Mouse (Mus musculus) urinary bladder, postnatal 36 days (tissue): Measurements from ENCODE around the gene Def6.
"Not testable (repeated sequence)": the region's sequence is repeated elsewhere in the genome, so short reads cannot be mapped to it uniquely, and the experiment has no call there.

Experiments
- DNase-seq, 2 experiments: peaks; one replicate each; pipeline ENCODE4 v3.0.0; 2022; ENCODE audit warnings: low spot score in 2 of 2, mixed read lengths in 1 of 2

Def6 gene

GRCm38 (mm10) chr17:28207092-28207491, 486 bp upstream of the Def6 start:
- DNase-seq = no peak

- DNase-seq = no peak
These were observed 685 bp downstream of the Def6 start for GRCm38 (mm10) chr17:28208314-28208612.

- no peak for DNase-seq
These were observed 2.0 kb downstream of the Def6 start for GRCm38 (mm10) chr17:28209457-28210110.

GRCm38 (mm10) chr17:28211921-28212341, 4.4 kb downstream of the Def6 start:
- no peak for DNase-seq

- no peak for DNase-seq
These were observed 4.8 kb downstream of the Def6 start for GRCm38 (mm10) chr17:28212391-28212790.

- no peak for DNase-seq
These were observed 5.7 kb downstream of the Def6 start for GRCm38 (mm10) chr17:28213236-28213635.

GRCm38 (mm10) chr17:28216791-28217190, 9.2 kb downstream of the Def6 start:
- DNase-seq = no peak

- no peak for DNase-seq
These were observed 10.4 kb downstream of the Def6 start for GRCm38 (mm10) chr17:28217721-28218649.

GRCm38 (mm10) chr17:28222463-28222862, 14.9 kb downstream of the Def6 start:
- DNase-seq = not testable (repeated sequence)

- peak; percentile 87 to 96 for DNase-seq
These were observed 16.2 kb downstream of the Def6 start for GRCm38 (mm10) chr17:28223561-28224391.

GRCm38 (mm10) chr17:28224615-28225014, 17.0 kb downstream of the Def6 start:
- DNase-seq = no peak

- peak; percentile 82 to 91 for DNase-seq
These were observed 18.4 kb downstream of the Def6 start for GRCm38 (mm10) chr17:28226014-28226413.

- DNase-seq = no peak
These were observed 22.9 kb downstream of the Def6 start for GRCm38 (mm10) chr17:28230486-28230885.

- DNase-seq = no peak
These were observed 23.6 kb downstream of the Def6 start for GRCm38 (mm10) chr17:28231026-28231736.

- DNase-seq = peak; percentile 96 to 98
These were observed 25.0 kb downstream of the Def6 start, which contains the start of gene Ppard for GRCm38 (mm10) chr17:28232475-28233060. TSS of gene Ppard (plus strand) at chr17:28232700.

GRCm38 (mm10) chr17:28233091-28233731, 25.6 kb downstream of the Def6 start:
- DNase-seq = peak; percentile 35 to 41

GRCm38 (mm10) chr17:28234641-28235040, 27.1 kb downstream of the Def6 start:
- DNase-seq = no peak

GRCm38 (mm10) chr17:28235982-28236635, 28.5 kb downstream of the Def6 start:
- DNase-seq = peak in 1 of 2 experiments; percentile 61

GRCm38 (mm10) chr17:28236636-28237015, 29.0 kb downstream of the Def6 start:
- DNase-seq = peak in 1 of 2 experiments; percentile 38

GRCm38 (mm10) chr17:28237362-28237761, 29.8 kb downstream of the Def6 start:
- DNase-seq = no peak
